Mouse (Mus musculus) spleen, postnatal 14 days (tissue): ENCODE data around the gene Arhgap25.
"Not testable (repeated sequence)": the region's sequence is repeated elsewhere in the genome, so short reads cannot be mapped to it uniquely, and the experiment has no call there.

Experiments
- DNase-seq, 2 experiments: peaks; one replicate each; pipeline ENCODE4 v3.0.0; 2021 to 2022; ENCODE audit warnings: low spot score in 2 of 2

The Arhgap25 gene

DNA sequence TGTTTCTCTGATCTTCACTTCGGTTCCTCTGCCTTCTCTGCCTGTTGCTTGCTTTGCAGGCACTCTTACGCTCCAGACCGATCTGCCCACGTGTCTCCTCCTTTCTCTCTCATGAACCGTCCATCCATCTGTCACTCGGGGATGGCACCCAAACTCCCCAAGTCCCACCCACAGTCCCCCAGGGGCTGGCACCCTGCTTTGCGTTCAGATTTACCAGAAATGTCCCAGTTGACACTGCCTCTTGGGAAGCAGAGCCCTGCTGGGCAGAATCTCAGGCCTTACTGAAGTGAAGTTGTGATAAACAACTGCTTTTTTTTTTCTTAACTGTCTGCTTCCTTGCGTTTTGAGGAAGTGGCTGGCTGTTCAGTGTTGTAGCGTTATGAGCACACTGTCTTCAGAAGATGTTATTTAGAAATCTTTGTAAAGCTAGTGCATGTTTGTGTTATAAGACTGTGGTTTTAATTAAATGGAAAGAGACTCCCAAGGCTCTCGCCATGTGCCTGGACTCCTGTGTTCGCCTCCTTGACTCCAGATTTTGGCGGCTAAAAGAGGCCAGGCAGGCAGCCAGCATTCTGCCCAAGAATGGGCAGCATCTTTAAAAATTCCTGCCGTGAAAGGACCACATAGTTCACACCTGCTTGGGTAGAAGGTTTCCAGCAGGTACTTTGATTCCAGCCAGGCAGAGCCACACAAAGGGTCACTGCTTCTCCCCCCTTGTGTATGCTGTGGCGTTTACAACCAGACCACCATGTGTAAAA lies at the start of gene Arhgap25:
Gene Arhgap25, minus strand, starts transcription at position 307 of the 758 bp plus-strand sequence.
- DNase-seq, result peak; percentile 38 to 54

DNA sequence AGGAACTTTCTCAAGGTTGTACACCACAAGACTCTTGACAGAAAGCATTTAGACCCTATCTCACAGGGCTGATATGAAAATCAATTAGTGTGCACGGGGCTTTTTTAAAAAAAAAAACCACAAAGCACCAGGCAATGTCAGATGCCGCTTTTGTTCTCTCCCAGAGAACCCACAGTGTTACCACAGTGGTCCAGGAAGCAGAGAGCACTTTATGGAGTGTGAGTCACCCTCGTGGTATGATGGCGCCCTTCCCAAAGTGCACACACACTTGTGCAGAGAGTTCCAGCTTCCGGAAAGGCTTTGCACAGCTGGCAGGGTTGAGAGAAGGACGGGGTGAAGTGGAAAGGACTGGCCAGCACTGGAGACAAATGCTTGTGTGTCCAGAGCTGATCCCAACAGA lies 49.4 kb upstream of the Arhgap25 start:
- no peak for DNase-seq

DNA sequence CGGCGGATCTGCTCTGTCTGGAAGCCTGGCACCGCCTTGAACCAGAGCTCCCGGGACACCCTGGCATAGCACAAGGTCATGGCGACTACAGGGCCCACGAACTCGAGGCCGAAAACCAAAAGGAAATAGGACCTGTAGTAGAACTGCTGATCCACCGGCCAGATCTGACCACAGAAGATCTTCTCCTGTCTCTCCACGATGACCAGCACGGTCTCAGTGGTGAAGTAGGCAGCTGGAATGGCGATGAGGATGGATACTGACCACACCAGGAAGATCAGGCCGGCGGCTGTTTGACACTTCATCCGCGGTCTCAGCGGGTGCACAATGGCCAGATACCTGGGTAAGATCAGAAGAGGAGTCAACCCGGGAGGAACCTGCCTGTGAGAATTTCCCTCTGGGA lies 48.5 kb upstream of the Arhgap25 start:
- no peak for DNase-seq

DNA sequence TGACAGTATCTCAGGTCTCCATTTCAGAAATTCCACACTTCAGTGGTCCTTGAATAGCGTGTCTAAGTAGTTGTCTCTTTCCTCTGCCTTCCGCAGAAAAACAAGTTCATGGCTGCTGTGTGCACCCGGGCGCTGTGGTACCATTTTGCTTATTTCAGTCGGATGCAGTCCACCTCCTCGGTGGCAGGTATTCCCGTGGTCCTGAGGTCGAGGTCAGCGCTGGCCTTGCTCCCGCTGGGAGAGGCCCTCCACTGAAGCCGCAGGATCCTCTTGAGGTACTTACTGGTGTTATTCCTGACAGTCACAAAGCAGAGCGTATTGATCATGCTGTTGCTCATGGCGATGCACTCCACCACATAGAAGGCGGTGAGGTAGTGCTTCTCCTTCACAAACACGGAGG lies 48.0 kb upstream of the Arhgap25 start:
- DNase-seq, result no peak

DNA sequence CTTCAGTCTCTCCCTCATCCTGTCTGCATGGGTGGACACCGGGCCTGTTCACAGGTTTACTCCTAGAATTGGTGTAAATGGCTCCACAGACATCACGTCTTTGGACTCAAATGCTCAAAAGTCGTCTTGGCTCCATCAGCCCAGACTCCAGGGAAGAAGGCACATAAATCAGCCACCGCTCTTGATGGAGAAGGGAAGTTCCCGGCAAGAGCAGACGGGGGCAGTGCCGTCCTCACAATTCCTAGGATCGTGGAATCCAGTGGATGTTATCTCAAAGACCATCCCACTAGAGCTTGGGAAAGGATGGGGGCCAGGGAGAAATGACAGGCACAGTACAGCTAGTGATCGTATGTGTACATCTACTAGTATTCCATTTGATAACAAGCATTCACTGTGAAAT lies 45.2 kb upstream of the Arhgap25 start:
- no peak for DNase-seq

DNA sequence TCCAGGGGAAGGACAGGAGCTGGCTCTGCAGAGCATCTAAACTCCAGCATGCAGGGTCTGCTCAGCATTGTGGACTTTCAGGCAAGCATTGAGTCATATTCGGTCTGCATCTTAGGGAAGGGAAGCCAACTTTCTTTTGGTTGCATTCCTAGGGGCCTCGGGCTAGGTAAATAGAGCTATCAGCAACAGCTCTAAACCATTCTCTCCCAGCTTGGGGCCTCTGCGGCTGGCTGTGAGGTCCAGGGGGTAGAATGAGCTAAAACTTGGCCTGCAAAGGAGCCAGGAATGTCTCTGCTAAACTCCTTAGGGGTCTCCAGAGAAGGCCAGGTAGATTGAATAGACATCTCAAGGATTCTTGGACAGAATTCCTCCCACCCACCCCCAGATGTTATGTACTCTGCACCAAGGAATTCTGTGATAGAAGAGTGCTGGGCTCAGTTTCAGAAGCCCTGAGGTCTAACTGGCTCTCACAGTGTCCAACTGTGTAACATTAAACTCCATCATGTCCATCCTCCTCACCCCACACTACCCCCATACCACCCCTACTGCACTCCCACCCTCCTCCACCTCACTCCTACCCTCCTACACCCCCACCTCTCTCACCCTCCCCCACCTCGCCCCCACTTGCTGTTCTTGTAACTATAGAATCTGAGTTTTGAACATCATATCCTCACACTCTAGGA lies 43.7 kb upstream of the Arhgap25 start:
- no peak for DNase-seq

DNA sequence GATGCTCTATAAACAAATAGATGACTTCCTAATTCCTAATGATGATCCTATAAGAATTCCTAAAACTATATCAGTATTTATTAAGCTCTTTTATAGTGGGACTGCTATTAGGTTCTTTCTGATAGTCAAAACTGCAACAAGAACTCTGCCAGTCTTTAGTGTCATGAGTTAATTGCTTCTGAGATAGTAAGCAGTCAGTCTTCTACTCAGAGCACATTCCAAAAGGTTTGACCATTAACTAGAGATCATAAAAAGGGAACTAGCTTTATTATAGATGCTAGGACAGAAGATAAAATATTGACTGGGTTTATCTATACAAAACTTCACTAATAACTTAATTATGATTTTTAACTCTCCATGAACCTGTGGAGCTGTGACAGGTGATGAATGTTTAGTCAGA lies 38.8 kb upstream of the Arhgap25 start:
- DNase-seq, result not testable (repeated sequence)

DNA sequence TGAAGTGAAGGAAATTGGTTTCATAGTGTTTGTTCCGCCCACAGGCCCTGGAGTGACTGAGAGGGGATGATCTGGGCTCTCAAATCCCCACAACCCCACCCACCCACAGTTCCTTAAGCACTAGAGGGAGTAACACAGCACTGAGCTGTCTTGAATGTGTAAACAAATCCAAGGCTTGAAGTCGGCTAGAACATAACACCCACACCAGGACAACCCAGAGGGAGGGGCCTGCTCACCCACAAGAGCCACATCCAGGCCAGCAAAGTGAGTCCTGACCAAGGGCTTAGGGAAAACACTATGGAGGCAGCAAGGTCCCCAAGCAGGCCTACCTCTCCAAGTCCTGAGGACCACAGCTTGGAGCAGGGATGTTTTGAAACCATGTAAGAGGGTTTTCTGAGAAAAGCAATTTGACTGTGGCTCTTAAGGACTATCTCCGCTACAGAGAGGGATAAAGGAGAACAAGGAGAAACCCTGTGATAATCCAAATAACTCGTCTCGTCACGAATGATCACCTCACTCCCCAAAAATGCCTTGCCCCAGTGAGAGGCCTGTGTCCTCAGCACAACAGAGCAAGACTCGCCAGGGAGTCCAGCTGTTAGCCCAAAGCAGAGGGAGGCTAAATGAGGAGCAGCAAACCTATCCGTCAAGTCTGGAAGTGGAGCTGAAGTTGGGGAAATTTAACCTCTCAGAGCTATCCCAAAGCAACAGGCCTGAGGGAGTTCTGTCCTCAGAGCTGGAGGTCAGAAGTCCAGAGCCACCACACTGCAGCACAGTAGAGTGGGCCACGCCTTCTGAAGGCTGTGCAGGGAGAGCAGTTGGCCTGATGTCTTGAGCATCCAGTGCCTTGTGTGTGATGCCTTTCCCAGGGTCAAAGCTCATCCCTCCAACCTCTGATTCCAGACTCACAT lies 34.9 kb upstream of the Arhgap25 start:
- no peak for DNase-seq

DNA sequence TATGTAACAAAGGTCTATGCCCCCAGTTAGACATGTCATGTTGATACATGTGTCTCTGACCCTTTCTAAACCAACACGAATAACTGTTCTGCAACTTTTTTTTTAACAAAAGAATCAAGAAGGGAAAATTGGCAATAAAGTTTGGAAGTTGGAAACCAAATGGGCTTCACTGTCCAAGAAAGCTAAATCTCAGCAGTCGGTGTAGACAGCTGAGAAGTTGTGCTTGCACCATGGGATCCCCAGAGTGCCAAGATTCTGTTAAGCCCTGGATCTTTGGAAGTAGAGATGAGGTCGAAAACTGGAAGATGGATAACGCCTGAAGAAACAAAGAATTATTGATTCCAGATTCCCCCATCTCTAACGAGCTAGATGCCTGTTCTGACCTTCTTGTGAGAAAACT lies 32.1 kb upstream of the Arhgap25 start:
- DNase-seq, result no peak

DNA sequence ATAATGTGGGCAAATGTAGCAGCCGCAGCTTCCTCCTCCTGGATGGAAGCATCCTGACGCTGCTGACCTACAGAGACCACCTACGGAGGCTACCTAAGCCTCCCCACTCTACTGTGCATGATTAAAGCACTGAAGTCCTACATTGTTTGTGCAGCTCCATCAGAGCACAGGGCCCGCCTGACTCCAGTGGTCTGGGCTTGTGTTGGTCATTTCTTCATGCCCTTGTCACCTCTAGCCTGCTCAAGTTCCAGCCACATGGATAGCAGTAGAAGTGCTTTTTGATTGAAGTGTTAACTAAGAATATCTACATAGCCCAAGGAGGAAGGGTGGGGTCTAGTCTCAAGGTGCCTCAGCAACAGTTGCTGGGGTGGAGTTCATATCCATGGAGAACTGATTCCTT lies 31.3 kb upstream of the Arhgap25 start:
- DNase-seq, result no peak

DNA sequence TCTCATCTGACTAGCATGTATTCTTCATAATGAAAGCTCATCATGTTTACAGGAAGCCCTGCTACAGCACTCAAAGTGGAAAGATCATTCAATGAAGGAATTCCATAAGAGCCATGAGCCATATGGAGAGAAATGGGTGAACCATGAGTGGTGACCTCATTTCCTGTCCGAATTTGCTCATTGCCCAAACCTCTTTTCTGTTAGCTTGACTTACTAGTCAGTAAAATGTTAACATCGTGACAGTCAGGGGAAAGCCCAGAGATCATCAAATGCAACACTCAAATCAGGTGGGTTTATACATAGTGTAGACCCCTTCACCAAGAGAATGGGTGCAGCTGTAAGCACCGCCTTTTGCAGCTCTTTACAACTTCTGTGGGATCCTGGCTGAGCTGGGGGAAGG lies 20.7 kb upstream of the Arhgap25 start:
- no peak for DNase-seq

DNA sequence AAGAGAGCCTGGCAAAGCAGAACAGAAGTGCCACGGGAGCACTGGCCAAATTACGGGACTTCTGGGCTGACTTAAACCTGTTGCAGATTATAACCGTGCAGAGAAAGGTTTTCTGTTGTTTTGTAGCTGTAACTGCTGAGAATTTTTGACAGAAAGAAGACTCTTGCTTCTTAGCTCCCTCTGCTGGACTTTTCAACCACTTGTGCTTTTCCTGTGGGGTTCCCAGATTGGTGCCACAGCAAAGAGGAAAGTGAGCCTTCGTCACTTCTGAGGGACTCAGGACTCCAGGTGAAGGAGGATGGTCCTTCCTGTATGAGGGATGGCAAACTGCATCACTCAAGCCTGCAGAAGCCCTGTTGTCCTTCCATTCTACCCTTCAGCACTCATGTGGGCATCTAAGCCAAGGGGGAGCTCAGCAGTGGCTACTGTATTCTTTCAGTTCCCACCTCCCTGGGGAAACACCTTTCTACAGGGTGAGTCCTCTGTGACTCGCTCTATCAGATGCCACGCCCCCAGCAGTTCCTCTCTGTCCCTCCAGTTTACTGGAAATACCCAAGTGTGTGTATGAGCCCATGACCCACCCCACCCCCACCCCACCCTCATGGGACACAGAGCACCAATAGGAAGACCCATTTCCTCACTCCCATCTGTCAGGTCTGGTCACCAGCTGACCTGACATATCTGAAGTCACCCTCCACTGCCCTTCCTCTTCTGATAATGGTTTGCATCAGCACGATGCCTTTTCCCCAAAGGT lies 19.2 kb upstream of the Arhgap25 start:
- DNase-seq, result peak; percentile 38 to 58

DNA sequence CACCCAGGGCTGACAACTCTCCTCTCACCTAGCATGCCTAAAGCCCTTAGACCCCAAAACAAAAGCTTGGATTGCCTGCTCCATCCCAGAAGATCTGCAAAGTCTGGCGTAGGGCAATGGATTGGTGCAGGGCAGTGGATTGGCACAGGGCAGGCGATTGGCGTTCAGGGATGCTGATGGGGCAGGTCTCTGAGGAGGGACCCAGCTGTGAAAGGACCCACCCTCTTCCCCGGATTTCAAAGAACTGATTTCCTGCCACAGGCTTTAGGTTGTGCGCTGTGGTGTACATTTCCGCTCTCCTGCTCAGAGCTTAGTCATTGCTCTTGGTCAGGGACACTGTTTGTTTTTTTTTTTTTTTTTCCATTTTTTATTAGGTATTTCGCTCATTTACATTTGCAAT lies 14.8 kb upstream of the Arhgap25 start:
- DNase-seq, result no peak

DNA sequence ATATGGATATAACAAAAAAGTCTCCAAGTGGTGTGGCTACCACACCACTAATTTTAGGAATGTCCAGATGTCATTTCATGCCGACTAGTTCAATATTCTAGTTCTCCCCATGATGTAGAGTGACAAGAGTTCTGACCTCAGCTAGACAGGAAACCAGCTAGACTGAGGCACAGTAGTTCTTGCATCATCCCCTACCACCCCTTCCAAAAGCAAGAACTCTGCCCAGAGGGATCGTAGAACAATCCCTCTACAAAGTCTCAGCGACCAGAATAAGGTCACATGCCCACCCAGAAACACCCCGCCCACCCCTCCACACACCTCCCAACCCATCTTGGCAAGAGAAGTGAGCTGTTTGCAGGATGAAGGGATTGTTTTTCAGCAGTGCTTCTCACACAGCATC lies 14.4 kb upstream of the Arhgap25 start:
- no peak for DNase-seq

DNA sequence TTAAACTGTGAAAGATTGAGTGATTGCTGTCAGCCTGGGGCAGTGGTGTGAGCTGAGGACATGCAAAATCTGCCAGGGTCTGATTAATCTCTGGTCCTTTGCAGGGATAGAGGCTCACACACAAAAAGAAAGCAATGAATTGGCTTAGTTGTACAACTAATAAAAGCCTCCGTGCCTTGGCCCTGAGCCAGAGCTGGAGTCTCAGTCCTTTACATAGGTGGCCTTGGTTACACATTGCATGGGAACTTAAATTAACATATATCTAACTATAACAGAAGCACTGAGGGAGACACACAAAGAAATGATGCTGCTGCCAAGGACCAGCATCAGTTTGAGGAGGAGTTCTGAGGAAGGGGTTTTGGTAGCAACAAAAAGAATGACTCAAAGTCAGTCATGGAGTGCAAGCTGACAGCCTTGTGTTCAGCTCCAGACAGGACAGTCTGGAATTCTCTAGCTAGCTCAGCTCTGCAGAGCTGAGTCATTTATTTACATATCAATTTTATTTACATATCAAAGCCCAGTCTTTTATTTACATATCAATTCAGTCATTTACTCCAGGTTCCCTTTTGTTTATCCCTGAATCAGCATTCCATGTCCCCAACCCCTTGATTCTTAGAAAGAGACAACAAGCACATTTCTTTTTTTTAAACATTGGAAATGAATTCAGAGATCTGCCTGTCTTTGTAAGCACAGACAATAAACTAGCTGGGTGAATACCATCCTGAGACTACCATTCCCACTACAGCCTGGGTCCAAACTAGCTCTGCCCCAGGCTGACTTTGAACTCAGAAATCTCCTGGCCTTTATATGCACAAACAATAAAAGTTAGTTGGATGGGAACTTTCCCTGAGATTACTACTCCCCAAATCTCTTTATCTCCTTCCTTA lies 12.5 kb upstream of the Arhgap25 start:
- DNase-seq, result no peak

DNA sequence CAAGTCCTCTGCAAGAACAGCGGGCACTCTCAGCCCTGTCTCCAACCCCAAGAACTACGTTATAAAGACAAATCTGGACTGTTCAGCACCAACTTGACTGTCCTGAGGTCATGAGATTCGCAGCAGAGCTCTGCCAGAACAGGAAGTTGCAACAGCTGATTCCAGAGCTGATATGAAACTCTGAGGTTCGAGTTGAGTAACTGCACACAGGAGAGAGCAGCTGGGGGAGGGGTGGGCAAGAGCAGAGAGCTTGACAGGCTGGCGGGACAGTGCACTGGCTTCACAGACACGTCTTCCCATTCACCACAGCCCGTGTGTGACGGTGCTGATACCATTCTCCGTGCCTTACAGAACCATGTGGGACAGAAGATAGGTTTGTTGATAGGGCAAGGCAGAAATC lies 9.0 kb upstream of the Arhgap25 start:
- DNase-seq, result peak; percentile 35 to 64

DNA sequence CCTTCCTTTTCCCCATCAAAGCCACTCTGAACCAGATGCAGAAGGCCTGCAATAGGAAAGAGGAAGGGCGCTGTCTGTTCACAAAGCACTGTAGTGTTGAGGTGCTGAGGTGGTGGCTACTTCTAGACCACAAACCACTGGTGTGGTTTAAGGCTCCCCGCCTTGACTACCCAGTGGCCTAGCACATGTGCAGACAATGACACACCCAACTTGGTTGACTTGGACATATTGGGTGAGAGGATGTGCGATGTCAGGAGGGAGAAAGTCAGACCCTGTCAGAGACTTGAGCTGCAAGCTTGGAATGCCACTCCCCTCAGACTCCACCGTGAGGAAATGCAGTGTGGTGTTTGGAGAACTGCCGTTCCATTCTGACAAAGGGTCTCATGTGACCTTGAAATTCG lies 8.1 kb upstream of the Arhgap25 start:
- peak; percentile 37 to 38 for DNase-seq

DNA sequence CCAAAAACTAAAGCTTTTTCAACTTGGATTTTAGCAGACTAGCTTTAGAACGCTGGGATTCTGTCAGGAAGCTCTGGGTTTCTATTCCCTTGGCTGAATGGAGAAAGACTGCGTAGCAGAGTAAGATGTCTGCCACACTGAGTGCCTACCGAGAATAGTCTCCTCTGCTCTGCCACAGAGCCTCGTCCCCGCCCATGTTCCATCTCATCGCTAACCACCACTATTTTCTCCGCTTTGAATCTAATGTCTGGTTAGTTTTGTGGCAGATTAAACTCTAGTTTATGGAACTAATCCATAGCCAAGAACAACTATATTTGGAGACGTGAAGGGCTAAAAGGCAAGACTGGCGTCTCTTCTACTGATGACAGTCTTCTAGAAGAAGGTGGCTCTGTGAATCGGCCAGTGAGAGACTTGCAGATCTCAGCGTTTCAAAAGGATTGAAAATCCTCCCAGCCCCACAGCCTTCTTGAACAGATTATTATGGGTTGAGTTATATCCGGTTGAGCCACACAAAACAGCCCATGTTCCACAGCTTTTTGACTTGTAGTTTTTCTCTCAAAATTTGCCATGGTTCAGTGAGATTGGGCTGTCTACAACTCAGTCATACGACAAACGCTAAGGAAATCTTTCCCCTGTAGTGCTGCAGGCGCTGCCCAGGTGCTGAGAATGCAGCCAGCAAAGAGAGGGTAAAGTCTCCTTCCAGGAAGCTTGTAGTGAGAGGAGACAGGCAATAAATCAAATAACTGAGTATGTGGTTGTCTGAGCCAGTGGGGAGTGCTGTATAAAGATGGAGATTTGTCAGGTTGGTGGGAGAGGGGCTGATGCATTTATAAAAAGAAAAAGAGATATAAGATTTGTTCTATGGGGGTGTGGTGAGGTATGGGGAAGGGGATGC lies 5.6 kb upstream of the Arhgap25 start:
- no peak for DNase-seq

DNA sequence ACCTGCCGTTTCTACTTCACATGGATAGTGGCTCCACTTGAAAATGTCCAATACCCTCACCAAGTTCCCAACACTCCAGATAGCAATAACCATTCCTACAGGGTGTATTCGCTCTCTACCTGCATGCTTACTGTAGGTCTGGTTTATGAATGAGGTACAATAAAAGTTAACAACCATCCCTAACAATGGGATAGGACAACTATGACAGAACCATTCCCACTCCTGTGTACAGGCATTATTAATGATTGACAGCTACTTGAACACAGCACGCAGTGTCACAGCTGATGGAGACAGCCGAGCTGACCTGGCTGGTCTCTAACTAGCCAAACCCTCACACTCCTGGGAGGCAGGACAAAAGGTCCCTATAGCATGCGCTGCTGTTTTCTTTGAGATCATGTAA lies 4.6 kb upstream of the Arhgap25 start:
- DNase-seq, result no peak

DNA sequence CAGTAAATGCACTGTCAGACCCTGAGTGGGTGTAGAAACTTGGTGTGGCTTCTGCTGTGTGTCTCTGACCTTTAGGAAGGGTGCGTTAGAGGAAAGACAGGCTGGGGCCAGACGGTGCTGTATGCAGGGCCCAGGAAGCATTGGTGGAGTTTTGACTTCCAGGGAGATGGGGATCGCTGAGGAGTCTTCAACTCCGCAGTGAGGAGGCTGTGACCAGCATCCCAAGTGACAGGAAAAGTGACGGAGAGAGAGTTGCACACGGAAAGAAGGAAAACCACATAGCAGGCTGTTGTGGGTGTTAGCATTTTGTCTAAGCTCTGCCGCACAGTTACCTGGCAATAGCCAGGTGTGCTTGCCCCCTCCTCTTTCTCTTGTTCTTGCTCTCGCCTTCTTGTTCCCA lies 3.2 kb upstream of the Arhgap25 start:
- no peak for DNase-seq
